Mouse (Mus musculus): ENCODE data around the gene Gpr146. TPM values are rescaled to one million over a fixed set of nuclear protein-coding genes. Genes with fewer than 3 reads are reported as not detected.

Gene Gpr146
- polyA plus RNA-seq, 1 experiment, result 11.7 TPM

DNA sequence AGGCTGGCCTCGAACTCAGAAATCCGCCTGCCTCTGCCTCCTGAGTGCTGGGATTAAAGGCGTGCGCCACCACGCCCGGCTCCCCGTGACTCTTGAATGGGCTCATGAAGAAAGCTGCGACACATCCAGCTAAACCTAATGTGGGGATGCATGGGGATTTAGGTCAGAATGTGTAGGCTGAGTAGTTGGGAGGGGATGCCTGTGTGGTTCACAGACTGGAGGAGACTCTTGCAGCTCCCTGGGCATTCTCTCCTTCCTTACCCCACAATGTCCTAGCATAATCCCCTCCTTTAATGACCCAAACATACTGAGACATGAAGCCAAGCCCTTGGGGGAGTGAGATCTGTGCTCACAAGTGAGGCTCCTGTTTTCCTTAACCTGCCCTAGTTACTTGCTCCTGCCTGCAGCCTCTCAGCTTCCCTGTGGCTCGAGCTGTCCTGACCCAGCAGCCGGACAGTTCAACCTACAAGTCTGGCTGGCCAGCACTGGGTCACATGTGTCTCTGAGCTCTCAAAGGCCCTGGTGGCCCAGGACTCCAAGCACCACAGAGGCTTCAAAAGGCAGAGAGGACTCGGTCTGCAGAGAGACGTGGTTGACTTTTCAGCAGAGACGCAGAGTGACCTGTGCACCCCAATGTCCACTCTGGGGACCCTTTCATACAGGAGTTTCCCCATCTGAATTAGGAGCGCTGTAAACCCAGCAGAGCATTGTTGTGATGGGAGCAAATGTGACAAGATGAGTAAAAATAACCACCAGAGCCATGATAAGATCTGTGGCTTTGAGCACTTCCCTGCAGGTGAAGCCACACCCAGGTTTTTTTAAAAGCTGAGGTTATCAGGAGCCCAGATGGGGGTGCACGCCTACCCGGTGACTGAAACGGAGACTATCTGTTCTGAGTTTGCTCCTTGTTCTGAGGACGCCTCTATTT is 4.4 kb downstream of the Gpr146 start:
- Histone ChIP-seq H3ac (ENCODE audit: control insufficient read depth, insufficient read length) (no peak overlapping the region), H3K4me3 (peak overlapping the region; percentile 34), H3K79me2 (ENCODE audit: control insufficient read depth, insufficient read depth) (no peaks in the 10 kb centered on the region), H3K4me2 (ENCODE audit: low read depth) (peak overlapping the region; percentile 86), H3K36me3 (ENCODE audit: control insufficient read depth, insufficient read depth) (no peaks in the 10 kb centered on the region), H3K27me3 (ENCODE audit: control insufficient read depth, insufficient read depth, insufficient read length) (no peaks in the 10 kb centered on the region)
- TF ChIP-seq POLR2A (IDR thresholded peaks at IDR 0.05; ENCODE audit: insufficient read length, low read depth), result no peak

DNA sequence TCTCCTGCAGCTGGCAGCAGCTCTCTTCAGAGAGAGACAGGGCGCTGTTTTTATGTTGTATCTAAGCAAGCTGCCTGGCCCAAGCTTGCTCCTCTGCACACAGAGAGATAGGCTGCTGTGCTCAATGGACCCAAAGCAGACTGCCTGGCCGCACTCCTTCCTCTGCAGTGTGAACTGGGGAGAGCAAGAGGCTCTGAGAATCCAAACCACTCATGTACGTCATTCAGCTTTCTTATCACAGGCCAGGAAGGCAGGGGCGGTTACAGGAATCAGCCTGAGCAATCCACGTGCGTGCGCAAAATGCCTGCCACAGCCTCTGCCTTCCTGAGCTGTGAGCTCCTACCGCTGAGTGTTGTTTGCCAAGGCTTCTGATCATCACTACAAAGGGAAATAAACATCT is 5.3 kb downstream of the Gpr146 start:
- no peak overlapping the region for H3ac ChIP-seq (ENCODE audit: control insufficient read depth, insufficient read length)
- H3K4me3 ChIP-seq, result no peak overlapping the region
- TF ChIP-seq TCF12 (IDR thresholded peaks at IDR 0.05; ENCODE audit: insufficient read depth, poor library complexity, severe bottlenecking), result no peak
- TF ChIP-seq POLR2AphosphoS2 (IDR thresholded peaks at IDR 0.05; ENCODE audit: insufficient read length, low read depth), result peak; percentile 8
- H3K4me2 ChIP-seq (ENCODE audit: low read depth), result peak overlapping the region; percentile 86
- no peaks in the 10 kb centered on the region for H3K79me2 ChIP-seq (ENCODE audit: control insufficient read depth, insufficient read depth)
- no peaks in the 10 kb centered on the region for H3K36me3 ChIP-seq (ENCODE audit: control insufficient read depth, insufficient read depth)
- no peaks in the 10 kb centered on the region for H3K27me3 ChIP-seq (ENCODE audit: control insufficient read depth, insufficient read depth, insufficient read length)

DNA sequence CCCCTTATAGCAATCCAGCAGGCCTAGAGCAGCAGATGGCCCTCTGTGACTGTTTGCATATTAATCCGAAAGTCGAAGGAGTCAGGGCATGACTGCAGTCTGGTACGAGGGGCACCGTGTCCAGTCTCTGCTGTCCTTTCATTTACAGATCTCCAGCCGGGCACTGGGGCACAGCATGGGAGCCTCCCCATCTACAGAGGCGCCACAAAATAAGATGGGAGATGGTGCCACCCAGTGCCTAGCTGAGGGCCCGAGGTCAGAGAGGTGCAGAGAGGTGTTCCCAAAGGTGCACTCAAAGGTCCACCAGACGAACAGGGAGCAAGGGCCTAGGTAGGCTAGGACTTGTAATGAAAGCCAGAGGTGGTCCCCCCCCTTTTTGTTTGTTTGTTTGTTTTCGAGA is 5.7 kb downstream of the Gpr146 start:
- Histone ChIP-seq H3K4me2 (ENCODE audit: low read depth) (peak overlapping the region; percentile 86), H3K4me3 (no peak overlapping the region), H3K36me3 (ENCODE audit: control insufficient read depth, insufficient read depth) (no peaks in the 10 kb centered on the region), H3K27me3 (ENCODE audit: control insufficient read depth, insufficient read depth, insufficient read length) (no peaks in the 10 kb centered on the region), H3K79me2 (ENCODE audit: control insufficient read depth, insufficient read depth) (no peaks in the 10 kb centered on the region), H3ac (ENCODE audit: control insufficient read depth, insufficient read length) (no peak overlapping the region)
- no peak for TF ChIP-seq POLR2A (IDR thresholded peaks at IDR 0.05; ENCODE audit: insufficient read length, low read depth)
- TF ChIP-seq REST (IDR thresholded peaks at IDR 0.05; ENCODE audit: insufficient read depth, insufficient read length), result no peak
- TF ChIP-seq CEBPB (IDR thresholded peaks at IDR 0.05; ENCODE audit: insufficient read depth, poor library complexity, severe bottlenecking), result no peak
- no peak for TF ChIP-seq TCF3 (IDR thresholded peaks at IDR 0.05; ENCODE audit: insufficient read length, low read depth)
- TF ChIP-seq POLR2AphosphoS2 (IDR thresholded peaks at IDR 0.05; ENCODE audit: insufficient read length, low read depth), result peak; percentile 6
- TF ChIP-seq MYOG (IDR thresholded peaks at IDR 0.05; ENCODE audit: control insufficient read depth in 1 of 3, insufficient read depth in 1 of 3, insufficient read length in 2 of 3, low read depth in 2 of 3), result no peak

DNA sequence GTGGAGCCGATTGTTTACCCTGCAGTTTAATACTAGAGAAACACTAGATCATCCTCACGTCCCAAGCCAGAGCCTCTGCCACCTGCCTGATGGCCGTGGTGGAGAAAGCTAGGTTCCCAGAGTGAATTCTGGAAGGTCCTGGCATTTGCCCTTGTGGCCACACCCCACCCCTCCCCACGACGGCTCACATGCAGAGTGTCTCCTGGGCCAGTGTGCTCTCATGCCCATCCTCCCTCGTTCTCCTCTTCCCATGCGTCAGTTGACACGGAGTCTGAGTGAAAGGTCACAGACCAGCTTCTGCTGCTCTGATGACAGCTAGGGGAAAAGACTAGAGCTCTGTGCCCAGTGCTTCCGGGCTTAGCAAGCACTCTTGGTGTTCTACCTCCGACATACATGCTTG is 7.0 kb downstream of the Gpr146 start:
- TF ChIP-seq MYOG (IDR thresholded peaks at IDR 0.05; ENCODE audit: control insufficient read depth in 1 of 3, insufficient read depth in 1 of 3, insufficient read length in 2 of 3, low read depth in 2 of 3) (peak in 1 of 3 experiments; percentile 30), POLR2A (IDR thresholded peaks at IDR 0.05; ENCODE audit: insufficient read length, low read depth) (no peak)
- no peaks in the 10 kb centered on the region for H3K79me2 ChIP-seq (ENCODE audit: control insufficient read depth, insufficient read depth)
- H3ac ChIP-seq (ENCODE audit: control insufficient read depth, insufficient read length), result no peak overlapping the region
- H3K4me2 ChIP-seq (ENCODE audit: low read depth), result peak overlapping the region; percentile 10
- no peak overlapping the region for H3K4me3 ChIP-seq
- no peaks in the 10 kb centered on the region for H3K27me3 ChIP-seq (ENCODE audit: control insufficient read depth, insufficient read depth, insufficient read length)
- H3K36me3 ChIP-seq (ENCODE audit: control insufficient read depth, insufficient read depth), result no peaks in the 10 kb centered on the region

DNA sequence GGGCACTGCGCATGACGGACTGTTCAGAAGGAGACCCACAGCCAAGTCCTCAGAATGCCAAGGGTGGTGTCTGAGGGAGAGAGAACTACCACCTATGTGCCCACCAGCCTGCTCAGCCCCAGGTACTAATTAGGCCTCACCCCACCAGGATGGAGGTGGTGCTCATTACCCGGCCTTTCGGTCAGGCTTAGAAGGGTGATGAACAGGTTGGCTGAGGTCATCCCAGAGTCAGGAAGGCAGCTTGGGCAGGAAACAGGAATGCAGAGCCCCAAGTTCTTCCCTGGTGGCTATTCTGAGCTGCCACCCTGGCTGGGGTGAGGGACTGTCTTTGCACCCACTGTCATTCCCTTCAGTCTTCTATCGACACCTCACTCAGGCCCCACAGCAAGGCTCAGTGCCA is 8.6 kb downstream of the Gpr146 start:
- H3K79me2 ChIP-seq (ENCODE audit: control insufficient read depth, insufficient read depth), result no peaks in the 10 kb centered on the region
- no peaks in the 10 kb centered on the region for H3K27me3 ChIP-seq (ENCODE audit: control insufficient read depth, insufficient read depth, insufficient read length)
- no peak overlapping the region for H3ac ChIP-seq (ENCODE audit: control insufficient read depth, insufficient read length)
- H3K36me3 ChIP-seq (ENCODE audit: control insufficient read depth, insufficient read depth), result no peaks in the 10 kb centered on the region
- TF ChIP-seq USF1 (IDR thresholded peaks at IDR 0.05; ENCODE audit: low read depth) (no peak), SRF (IDR thresholded peaks at IDR 0.05; ENCODE audit: control insufficient read depth, insufficient read length, low read depth) (no peak), MYOD1 (IDR thresholded peaks at IDR 0.05; ENCODE audit: control insufficient read depth in 1 of 3, insufficient read length in 2 of 3, low read depth in 2 of 3) (no peak), TCF3 (IDR thresholded peaks at IDR 0.05; ENCODE audit: insufficient read length, low read depth) (no peak), POLR2AphosphoS2 (IDR thresholded peaks at IDR 0.05; ENCODE audit: insufficient read length, low read depth) (no peak), REST (IDR thresholded peaks at IDR 0.05; ENCODE audit: insufficient read depth, insufficient read length) (no peak), TCF12 (IDR thresholded peaks at IDR 0.05; ENCODE audit: insufficient read depth, poor library complexity, severe bottlenecking) (no peak), CEBPB (IDR thresholded peaks at IDR 0.05; ENCODE audit: insufficient read depth, poor library complexity, severe bottlenecking) (no peak), E2F4 (IDR thresholded peaks at IDR 0.05; ENCODE audit: insufficient read depth) (no peak), MAX (IDR thresholded peaks at IDR 0.05; ENCODE audit: low read depth) (no peak), POLR2A (IDR thresholded peaks at IDR 0.05; ENCODE audit: insufficient read length, low read depth) (no peak), MYOG (IDR thresholded peaks at IDR 0.05; ENCODE audit: control insufficient read depth in 1 of 3, insufficient read depth in 1 of 3, insufficient read length in 2 of 3, low read depth in 2 of 3) (no peak)
- H3K4me2 ChIP-seq (ENCODE audit: low read depth), result no peak overlapping the region
- H3K4me3 ChIP-seq, result no peak overlapping the region
